19 mouse cellular contexts compared by ENCODE assay signal in the genomic region with DNA sequence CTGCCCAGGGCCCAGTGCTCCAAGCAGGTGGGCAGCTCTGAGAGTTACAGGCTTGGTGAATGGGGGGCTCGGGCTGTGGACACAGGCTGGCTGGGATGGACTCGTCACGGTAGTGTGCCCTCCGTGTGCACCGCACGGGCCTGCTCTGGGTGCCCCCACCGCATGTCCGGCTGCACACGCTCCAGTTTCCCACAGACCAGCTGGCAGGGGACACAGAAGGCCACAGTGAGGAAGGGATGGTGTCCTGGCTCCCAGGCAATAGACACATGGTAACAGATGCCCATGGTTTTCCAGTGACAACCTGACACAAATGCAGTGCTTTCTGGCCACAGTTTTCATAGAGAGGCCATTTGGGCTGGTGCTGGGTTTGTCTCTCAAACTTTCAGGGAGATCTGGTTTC.
DNase-seq lines count a peak whose midpoint lies in the region; ATAC-seq and TF ChIP-seq lines count a peak whose summit lies in the region.
"Had no signal": no experiment of that assay in that cellular context is flagged by ENCODE, and none has a peak within 500 bp of the region (broad histone marks: within the 10 kb centered on the region; RNA-seq: fewer than 3 reads in every experiment).

No protein-coding gene starts in this region.

- no peak overlapping the region for H3K9ac ChIP-seq in forebrain, embryonic 15.5 days (replicated peaks)
- no peak overlapping the region for H3K9ac ChIP-seq in forebrain, postnatal 0 days
- H3K9ac ChIP-seq in midbrain, embryonic 11.5 days (ENCODE audit: low read length), result no peak overlapping the region
- no peak overlapping the region for H3K9ac ChIP-seq in midbrain, postnatal 0 days (replicated peaks; ENCODE audit: low read length, poor library complexity, severe bottlenecking)
- H3K9ac ChIP-seq: embryonic facial prominence, embryonic 13.5 days; forebrain, embryonic 12.5 days; heart, embryonic 12.5 days had no signal

- TF ChIP-seq CTCF in forebrain, postnatal 0 days (IDR thresholded peaks at IDR 0.05; ENCODE audit: low read depth), result no peak
- no peak for TF ChIP-seq CTCF in midbrain, postnatal 0 days (IDR thresholded peaks at IDR 0.05)

- no peaks in the 10 kb centered on the region for H3K27me3 ChIP-seq in forebrain, embryonic 15.5 days
- H3K27me3 ChIP-seq in forebrain, postnatal 0 days (ENCODE audit: insufficient read depth, low read length), result no peaks in the 10 kb centered on the region
- no peaks in the 10 kb centered on the region for H3K27me3 ChIP-seq in midbrain, embryonic 11.5 days (ENCODE audit: control insufficient read depth, insufficient read depth, low read length)
- H3K27me3 ChIP-seq in midbrain, postnatal 0 days (ENCODE audit: insufficient read depth, low read length), result no peaks in the 10 kb centered on the region
- H3K27me3 ChIP-seq: forebrain, embryonic 12.5 days had no signal

- H3K4me2 ChIP-seq in forebrain, embryonic 15.5 days (replicated peaks), result no peak overlapping the region
- no peak overlapping the region for H3K4me2 ChIP-seq in forebrain, postnatal 0 days (ENCODE audit: low read depth)
- no peak overlapping the region for H3K4me2 ChIP-seq in midbrain, embryonic 11.5 days
- H3K4me2 ChIP-seq in midbrain, postnatal 0 days (ENCODE audit: low read depth, low read length, poor library complexity, severe bottlenecking), result no peak overlapping the region
- H3K4me2 ChIP-seq: embryonic facial prominence, embryonic 13.5 days; forebrain, embryonic 12.5 days; heart, embryonic 12.5 days had no signal

- ATAC-seq in cerebellum, adult (ENCODE audit: insufficient number of reproducible peaks, low FRiP score, low TSS enrichment), result peak; percentile 64
- peak; percentile 39; the same call in 1 of the 2 replicates for ATAC-seq in forebrain, embryonic 15.5 days (replicated peaks)
- no peak for ATAC-seq in forebrain, postnatal 0 days
- ATAC-seq in midbrain, embryonic 11.5 days (ENCODE audit: low FRiP score), result 0 out of 2 replicates have a peak, but pooled peaks have one; percentile 23
- ATAC-seq in midbrain, postnatal 0 days (ENCODE audit: low FRiP score), result no peak
- ATAC-seq: CD4-positive, CD25-positive, alpha-beta regulatory T cell, adult 4 months; hindbrain, embryonic 16.5 days had no signal

- intact Hi-C loops in left cerebral cortex, postnatal 4 days (cut with DNase I), result no loop called here
- intact Hi-C loops in left cerebral cortex, postnatal 10 days (cut with DNase I), result no loop called here

- no peak overlapping the region for H3K4me3 ChIP-seq in forebrain, embryonic 15.5 days
- H3K4me3 ChIP-seq in forebrain, postnatal 0 days (ENCODE audit: low read depth, low read length), result no peak overlapping the region
- no peak overlapping the region for H3K4me3 ChIP-seq in midbrain, embryonic 11.5 days (ENCODE audit: low read depth, low read length)
- no peak overlapping the region for H3K4me3 ChIP-seq in midbrain, postnatal 0 days (ENCODE audit: low read depth, low read length)
- H3K4me3 ChIP-seq: embryonic facial prominence, embryonic 13.5 days; forebrain, embryonic 12.5 days; gastrocnemius, adult 2 months; heart, embryonic 12.5 days had no signal

- DNase-seq in cerebellum, adult 9-10 months, result no peak
- DNase-seq in forebrain, postnatal 0 days, result no peak
- peak; percentile 19 for DNase-seq in left cerebral cortex, postnatal 4 days
- no peak for DNase-seq in left cerebral cortex, postnatal 10 days (ENCODE audit: extremely low spot score in 1 of 2, low spot score in 2 of 2)
- no peak for DNase-seq in midbrain, embryonic 11.5 days (ENCODE audit: low spot score, missing footprints)
- DNase-seq in midbrain, postnatal 0 days (ENCODE audit: low spot score), result no peak
- DNase-seq: adrenal gland, postnatal 10 days; B cell, adult 2 months; gastrocnemius, adult 2 months; gastrocnemius, postnatal 25 days; heart, adult 18-20 months; kidney, adult 11 months had no signal

- H3K36me3 ChIP-seq in forebrain, embryonic 15.5 days, result no peaks in the 10 kb centered on the region
- no peaks in the 10 kb centered on the region for H3K36me3 ChIP-seq in forebrain, postnatal 0 days (ENCODE audit: insufficient read depth)
- no peaks in the 10 kb centered on the region for H3K36me3 ChIP-seq in midbrain, embryonic 11.5 days (ENCODE audit: control insufficient read depth, insufficient read depth, low read length)
- H3K36me3 ChIP-seq in midbrain, postnatal 0 days (ENCODE audit: insufficient read depth, low read length), result no peaks in the 10 kb centered on the region
- H3K36me3 ChIP-seq: embryonic facial prominence, embryonic 13.5 days; forebrain, embryonic 12.5 days; heart, embryonic 12.5 days had no signal

- H3K4me1 ChIP-seq in forebrain, embryonic 15.5 days, result peaks cover 9% of the 10 kb centered on the region
- no peaks in the 10 kb centered on the region for H3K4me1 ChIP-seq in forebrain, postnatal 0 days (ENCODE audit: insufficient read depth)
- no peaks in the 10 kb centered on the region for H3K4me1 ChIP-seq in midbrain, embryonic 11.5 days (ENCODE audit: control insufficient read depth, insufficient read depth, low read length)
- H3K4me1 ChIP-seq in midbrain, postnatal 0 days (ENCODE audit: insufficient read depth, low read length), result 0 out of 2 replicates have a peak, but pooled peaks cover 3% of the 10 kb centered on the region

- H3K27ac ChIP-seq in forebrain, embryonic 15.5 days (replicated peaks), result no peak overlapping the region
- no peak overlapping the region for H3K27ac ChIP-seq in forebrain, postnatal 0 days (ENCODE audit: low read depth, low read length)
- H3K27ac ChIP-seq in midbrain, embryonic 11.5 days (ENCODE audit: low read depth, low read length), result no peak overlapping the region
- no peak overlapping the region for H3K27ac ChIP-seq in midbrain, postnatal 0 days (ENCODE audit: low read depth, low read length)
- H3K27ac ChIP-seq: embryonic facial prominence, embryonic 13.5 days; forebrain, embryonic 12.5 days; gastrocnemius, adult 2 months had no signal

- no peaks in the 10 kb centered on the region for H3K9me3 ChIP-seq in forebrain, embryonic 15.5 days
- no peaks in the 10 kb centered on the region for H3K9me3 ChIP-seq in forebrain, postnatal 0 days (ENCODE audit: low read length)
- H3K9me3 ChIP-seq in midbrain, embryonic 11.5 days (ENCODE audit: control insufficient read depth, low read length), result no peaks in the 10 kb centered on the region
- no peaks in the 10 kb centered on the region for H3K9me3 ChIP-seq in midbrain, postnatal 0 days (ENCODE audit: low read length)
- H3K9me3 ChIP-seq: embryonic facial prominence, embryonic 13.5 days; forebrain, embryonic 12.5 days; heart, embryonic 12.5 days had no signal

- 92% methylated on average over 9 of the region's 9 CpGs for WGBS in forebrain, embryonic 15.5 days
- WGBS in forebrain, postnatal 0 days, result 92% methylated on average over 9 of the region's 9 CpGs
- 92% methylated on average over 9 of the region's 9 CpGs for WGBS in midbrain, embryonic 11.5 days
- 93% methylated on average over 9 of the region's 9 CpGs for WGBS in midbrain, postnatal 0 days

Comparison
In these comparisons a context has a peak if more than half of its experiments do, and no peak if none do; other contexts are left out.
1. ATAC-seq: peak in cerebellum, adult (single experiment), forebrain, embryonic 15.5 days (single experiment) and midbrain, embryonic 11.5 days (single experiment); none in forebrain, postnatal 0 days (single experiment) and midbrain, postnatal 0 days (single experiment).